Mouse (Mus musculus) MEL (cell line): Measurements from ENCODE around the gene Rnf212.
"Not testable (repeated sequence)": the region's sequence is repeated elsewhere in the genome, so short reads cannot be mapped to it uniquely, and the experiment has no call there.

Experiments
- CHD2 ChIP-seq: IDR thresholded peaks from 2 replicates; pipeline ENCODE4 v1.6.1; 2011; ENCODE audit warnings: low read length, improper control_type of control experiment
- CTCF ChIP-seq, 3 experiments: IDR thresholded peaks in 2 of 3; conservative IDR thresholded peaks in 1 of 3; 2 replicates each; pipeline ENCODE4 v1.5.1; 2011 to 2012; ENCODE audit warnings: low read length in 3 of 3, low read depth in 2 of 3, mild to moderate bottlenecking in 2 of 3, improper control_type of control experiment in 1 of 3, inconsistent platforms in 1 of 3, mixed read lengths in 1 of 3, moderate library complexity in 1 of 3; ENCODE audit not compliant: control insufficient read depth in 1 of 3, insufficient read depth in 1 of 3, poor library complexity in 1 of 3, severe bottlenecking in 1 of 3
- JUND ChIP-seq: IDR thresholded peaks from 2 replicates; pipeline ENCODE4 v1.6.1; 2011; ENCODE audit warnings: low read depth, mild to moderate bottlenecking, improper control_type of control experiment, low read length
- MAZ ChIP-seq: IDR thresholded peaks from 2 replicates; pipeline ENCODE4 v1.6.1; 2012; ENCODE audit warnings: low read depth, mild to moderate bottlenecking, inconsistent platforms, low read length, improper control_type of control experiment
- MYB ChIP-seq: IDR thresholded peaks from 2 replicates; pipeline ENCODE4 v1.6.1; 2011; ENCODE audit warnings: mild to moderate bottlenecking, low read depth, low read length, improper control_type of control experiment
- POLR2A ChIP-seq, 2 experiments: IDR thresholded peaks; 2 replicates each; pipeline ENCODE4 v1.6.1; 2011 to 2012; ENCODE audit warnings: low read length in 2 of 2, mild to moderate bottlenecking in 2 of 2, control low read depth in 1 of 2, improper control_type of control experiment in 1 of 2, low read depth in 1 of 2, moderate library complexity in 1 of 2; ENCODE audit not compliant: control insufficient read depth in 1 of 2, insufficient read depth in 1 of 2, poor library complexity in 1 of 2
- TAL1 ChIP-seq: IDR thresholded peaks from 2 replicates; pipeline ENCODE4 v1.6.1; 2012; ENCODE audit warnings: mild to moderate bottlenecking, inconsistent platforms, low read length, moderate library complexity, mixed read lengths
- UBTF ChIP-seq: IDR thresholded peaks from 2 replicates; pipeline ENCODE4 v1.6.1; 2012; ENCODE audit warnings: low read depth, mild to moderate bottlenecking, inconsistent platforms, low read length, improper control_type of control experiment, moderate library complexity, borderline replicate concordance; ENCODE audit not compliant: insufficient read depth
- ZKSCAN1 ChIP-seq: IDR thresholded peaks from 2 replicates; pipeline ENCODE4 v1.6.1; 2012; ENCODE audit warnings: low read depth, mild to moderate bottlenecking, inconsistent platforms, low read length, improper control_type of control experiment, moderate library complexity
- ZNF384 ChIP-seq: IDR thresholded peaks from 2 replicates; pipeline ENCODE4 v1.6.1; 2012; ENCODE audit warnings: low read depth, mild to moderate bottlenecking, inconsistent platforms, low read length, improper control_type of control experiment

DNA sequence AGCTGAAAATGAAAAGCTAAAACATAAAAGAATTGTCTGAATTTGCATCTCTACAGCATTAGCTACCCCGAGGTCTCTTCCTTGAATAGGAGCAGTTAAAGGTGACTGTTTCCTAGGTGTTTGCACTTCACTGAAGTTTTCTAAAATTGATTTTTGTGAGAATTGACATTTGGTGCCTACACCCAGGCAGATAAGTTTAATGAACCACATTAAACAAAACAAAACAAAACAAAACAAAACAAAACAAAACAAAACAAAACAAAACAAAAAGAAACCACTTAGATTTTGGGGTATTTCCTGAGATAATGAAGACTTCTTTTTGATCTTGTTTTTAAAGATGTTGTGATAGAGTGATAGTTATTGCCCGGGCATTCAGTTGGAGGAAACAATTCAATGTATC, 20.5 kb upstream of the Rnf212 start, which contains the start of gene Tmed11:
- TF ChIP-seq CTCF (IDR thresholded peaks at IDR 0.05 in 2 of 3, conservative IDR thresholded peaks at IDR 0.05 in 1 of 3; ENCODE audit: control insufficient read depth in 1 of 3, insufficient read depth in 1 of 3, low read depth in 2 of 3, low read length in 3 of 3, poor library complexity in 1 of 3, severe bottlenecking in 1 of 3); MYB; TAL1; JUND; ZNF384; CHD2; MAZ; ZKSCAN1; POLR2A (IDR thresholded peaks at IDR 0.05; ENCODE audit: control insufficient read depth in 1 of 2, insufficient read depth in 1 of 2, low read depth in 1 of 2, low read length in 2 of 2, poor library complexity in 1 of 2); UBTF: not testable (repeated sequence)
